Mouse (Mus musculus): Measurements from ENCODE around the gene Abl2. TPM values are rescaled to one million over a fixed set of nuclear protein-coding genes. Genes with fewer than 3 reads are reported as not detected.

Gene Abl2
- total and polyA plus RNA-seq, 2 experiments from 2014 or later, result 4.5 to 27.1 TPM

- Histone ChIP-seq H3K4me1 (ENCODE audit: insufficient read depth, low read length) (no peaks in the 10 kb centered on the region), H3K27me3 (ENCODE audit: insufficient read depth, low read length) (no peaks in the 10 kb centered on the region), H3K4me2 (ENCODE audit: low read depth, low read length) (no peak overlapping the region), H3K36me3 (ENCODE audit: insufficient read depth, low read length) (peaks cover 37% of the 10 kb centered on the region), H3K4me3 (ENCODE audit: low read length) (no peak overlapping the region), H3K9me3 (ENCODE audit: low read length) (no peaks in the 10 kb centered on the region), H3K27ac (no peak overlapping the region), H3K9ac (replicated peaks; ENCODE audit: low read length) (no peak overlapping the region)
- DNase-seq (ENCODE audit: low spot score) (peak; percentile 58), ATAC-seq (peak; percentile 50)
- 43% methylated on average over 4 of the region's 4 CpGs for WGBS
- peak; percentile 55 for TF ChIP-seq CTCF (IDR thresholded peaks at IDR 0.05; ENCODE audit: low read depth)
Observed at GRCm38 (mm10) chr1:156640577-156640976, 82.0 kb downstream of the Abl2 start.

GRCm38 (mm10) chr1:156641808-156642207 lies 83.2 kb downstream of the Abl2 start:
- no peak overlapping the region for H3K27ac ChIP-seq
- no peak overlapping the region for H3K9ac ChIP-seq (replicated peaks; ENCODE audit: low read length)
- H3K27me3 ChIP-seq (ENCODE audit: insufficient read depth, low read length), result no peaks in the 10 kb centered on the region
- no peak overlapping the region for H3K4me2 ChIP-seq (ENCODE audit: low read depth, low read length)
- H3K9me3 ChIP-seq (ENCODE audit: low read length), result no peaks in the 10 kb centered on the region
- TF ChIP-seq CTCF (IDR thresholded peaks at IDR 0.05; ENCODE audit: low read depth), result no peak
- ATAC-seq (no peak), DNase-seq (ENCODE audit: low spot score) (no peak)
- no peak overlapping the region for H3K4me3 ChIP-seq (ENCODE audit: low read length)
- WGBS, result 86% methylated on average over 10 of the region's 10 CpGs
- no peaks in the 10 kb centered on the region for H3K4me1 ChIP-seq (ENCODE audit: insufficient read depth, low read length)
- H3K36me3 ChIP-seq (ENCODE audit: insufficient read depth, low read length), result peaks cover 33% of the 10 kb centered on the region

- no peak for DNase-seq (ENCODE audit: low spot score)
- Histone ChIP-seq H3K9ac (replicated peaks; ENCODE audit: low read length) (no peak overlapping the region), H3K9me3 (ENCODE audit: low read length) (no peaks in the 10 kb centered on the region), H3K4me3 (ENCODE audit: low read length) (no peak overlapping the region), H3K4me1 (ENCODE audit: insufficient read depth, low read length) (no peaks in the 10 kb centered on the region), H3K27ac (no peak overlapping the region), H3K36me3 (ENCODE audit: insufficient read depth, low read length) (peaks cover 33% of the 10 kb centered on the region), H3K27me3 (ENCODE audit: insufficient read depth, low read length) (no peaks in the 10 kb centered on the region), H3K4me2 (ENCODE audit: low read depth, low read length) (no peak overlapping the region)
- WGBS, result 80% methylated on average over 12 of the region's 12 CpGs
- TF ChIP-seq CTCF (IDR thresholded peaks at IDR 0.05; ENCODE audit: low read depth), result no peak
- no peak for ATAC-seq
Observed at GRCm38 (mm10) chr1:156642813-156643212, 84.2 kb downstream of the Abl2 start.

GRCm38 (mm10) chr1:156644061-156644460 lies 85.5 kb downstream of the Abl2 start:
- Histone ChIP-seq H3K9ac (replicated peaks; ENCODE audit: low read length) (no peak overlapping the region), H3K4me2 (ENCODE audit: low read depth, low read length) (no peak overlapping the region), H3K4me1 (ENCODE audit: insufficient read depth, low read length) (no peaks in the 10 kb centered on the region), H3K27ac (no peak overlapping the region), H3K9me3 (ENCODE audit: low read length) (no peaks in the 10 kb centered on the region), H3K36me3 (ENCODE audit: insufficient read depth, low read length) (peaks cover 33% of the 10 kb centered on the region), H3K4me3 (ENCODE audit: low read length) (no peak overlapping the region), H3K27me3 (ENCODE audit: insufficient read depth, low read length) (no peaks in the 10 kb centered on the region)
- ATAC-seq (no peak), DNase-seq (ENCODE audit: low spot score) (peak; percentile 21)
- 36% methylated on average over 10 of the region's 10 CpGs for WGBS
- no peak for TF ChIP-seq CTCF (IDR thresholded peaks at IDR 0.05; ENCODE audit: low read depth)

- peak; percentile 48 for DNase-seq (ENCODE audit: low spot score)
- Histone ChIP-seq H3K4me3 (ENCODE audit: low read length) (no peak overlapping the region), H3K27me3 (ENCODE audit: insufficient read depth, low read length) (no peaks in the 10 kb centered on the region), H3K4me2 (ENCODE audit: low read depth, low read length) (no peak overlapping the region), H3K4me1 (ENCODE audit: insufficient read depth, low read length) (no peaks in the 10 kb centered on the region), H3K27ac (0 out of 2 replicates have a peak overlapping the region, but pooled peaks have one; percentile 5), H3K9ac (replicated peaks; ENCODE audit: low read length) (no peak overlapping the region), H3K36me3 (ENCODE audit: insufficient read depth, low read length) (peaks cover 33% of the 10 kb centered on the region), H3K9me3 (ENCODE audit: low read length) (no peaks in the 10 kb centered on the region)
- WGBS, result 53% methylated on average over 13 of the region's 13 CpGs
- TF ChIP-seq CTCF (IDR thresholded peaks at IDR 0.05; ENCODE audit: low read depth), result no peak
- ATAC-seq, result peak; percentile 45; the same call in 1 of the 2 replicates
Observed at GRCm38 (mm10) chr1:156644780-156645523, 86.4 kb downstream of the Abl2 start.

- Histone ChIP-seq H3K4me2 (ENCODE audit: low read depth, low read length) (no peak overlapping the region), H3K36me3 (ENCODE audit: insufficient read depth, low read length) (peaks cover 26% of the 10 kb centered on the region), H3K9ac (replicated peaks; ENCODE audit: low read length) (no peak overlapping the region), H3K27me3 (ENCODE audit: insufficient read depth, low read length) (no peaks in the 10 kb centered on the region), H3K27ac (no peak overlapping the region), H3K4me1 (ENCODE audit: insufficient read depth, low read length) (no peaks in the 10 kb centered on the region), H3K9me3 (ENCODE audit: low read length) (no peaks in the 10 kb centered on the region), H3K4me3 (ENCODE audit: low read length) (no peak overlapping the region)
- WGBS, result 56% methylated on average over 4 of the region's 4 CpGs
- peak; percentile 41 for DNase-seq (ENCODE audit: low spot score)
- no peak for ATAC-seq
- no peak for TF ChIP-seq CTCF (IDR thresholded peaks at IDR 0.05; ENCODE audit: low read depth)
Observed at GRCm38 (mm10) chr1:156645971-156646370, 87.4 kb downstream of the Abl2 start.

GRCm38 (mm10) chr1:156648705-156649104 lies 90.1 kb downstream of the Abl2 start:
- Histone ChIP-seq H3K27ac (no peak overlapping the region), H3K36me3 (ENCODE audit: insufficient read depth, low read length) (no peaks in the 10 kb centered on the region; the same call in 1 of the 2 replicates), H3K4me2 (ENCODE audit: low read depth, low read length) (no peak overlapping the region), H3K4me1 (ENCODE audit: insufficient read depth, low read length) (no peaks in the 10 kb centered on the region), H3K9me3 (ENCODE audit: low read length) (no peaks in the 10 kb centered on the region), H3K9ac (replicated peaks; ENCODE audit: low read length) (no peak overlapping the region), H3K27me3 (ENCODE audit: insufficient read depth, low read length) (no peaks in the 10 kb centered on the region), H3K4me3 (ENCODE audit: low read length) (no peak overlapping the region)
- ATAC-seq (no peak), DNase-seq (ENCODE audit: low spot score) (no peak)
- TF ChIP-seq CTCF (IDR thresholded peaks at IDR 0.05; ENCODE audit: low read depth), result no peak
- WGBS, result 33% methylated on average over 2 of the region's 2 CpGs

Measured in hindbrain, postnatal 0 days (tissue).